Mouse (Mus musculus) megakaryocyte, embryonic 14.5 days (primary cell): ENCODE data around the gene St6galnac6.

Experiments used
- FLI1 ChIP-seq: IDR thresholded peaks from 2 replicates; pipeline ENCODE4 v1.6.1; 2012; ENCODE audit warnings: low read length, inconsistent platforms, mixed read lengths
- GATA1 ChIP-seq: IDR thresholded peaks from 3 replicates; pipeline ENCODE4 v1.6.1; 2012; ENCODE audit warnings: mixed read lengths, low read length, inconsistent platforms, borderline replicate concordance

DNA sequence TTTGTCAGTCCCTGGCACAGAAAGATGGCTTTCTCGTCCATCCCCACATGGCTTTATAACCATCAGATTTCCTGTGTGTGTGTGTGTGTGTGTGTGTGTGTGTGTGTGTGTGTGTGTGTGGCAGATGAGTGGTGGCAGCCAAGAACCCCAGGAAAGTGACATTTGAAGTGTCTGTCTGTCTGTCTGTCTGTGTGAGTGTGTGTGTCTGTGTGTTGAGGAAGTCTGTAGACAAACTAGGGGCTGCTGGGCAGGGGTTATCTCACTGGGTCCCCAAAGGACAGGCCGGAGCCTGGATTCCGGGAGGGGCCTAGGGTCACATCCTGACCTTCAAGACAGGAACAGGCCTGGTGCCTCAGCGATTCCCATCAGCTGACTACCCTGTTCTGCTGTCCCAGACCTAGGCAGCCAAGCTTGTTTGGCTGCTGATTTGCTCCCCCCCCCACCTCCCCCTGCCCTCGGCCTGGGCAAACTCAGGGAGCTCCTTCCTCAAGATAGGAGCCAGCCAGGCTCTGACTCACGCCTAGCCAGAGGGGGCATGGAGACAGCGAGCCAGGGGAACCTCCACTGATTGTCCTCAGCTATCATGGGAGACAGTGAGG is 62.1 kb downstream of the St6galnac6 start:
- TF ChIP-seq FLI1 (no peak), GATA1 (no peak)
